Mouse (Mus musculus): ENCODE data around the gene Olfr63. TPM values are rescaled to one million over a fixed set of nuclear protein-coding genes. Genes with fewer than 3 reads are reported as not detected.
"Not testable (repeated sequence)": the region's sequence is repeated elsewhere in the genome, so short reads cannot be mapped to it uniquely, and the experiment has no call there.

Gene Olfr63
- polyA plus RNA-seq (2012; rRNA removed): not detected in 2 replicates

DNA sequence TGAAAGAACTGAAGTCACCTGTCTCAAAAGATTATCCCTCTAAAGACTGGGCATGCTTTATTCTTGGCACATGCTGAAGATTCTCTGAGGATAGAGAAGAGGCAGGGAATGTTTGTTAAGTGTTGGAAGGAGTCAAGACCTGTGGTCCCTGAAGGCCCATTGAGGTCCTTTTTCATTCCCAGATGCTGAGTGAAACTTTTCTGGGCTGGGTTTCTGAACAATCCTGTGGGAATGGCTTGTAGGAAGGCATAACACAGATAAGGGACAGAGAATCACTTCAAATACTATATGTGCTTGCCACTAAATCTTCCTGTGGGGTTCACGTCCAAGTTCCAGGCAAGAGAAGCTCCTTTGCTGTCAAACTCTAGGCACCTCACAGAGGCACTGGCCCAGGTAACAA lies at the start of gene Olfr63:
Olfr63 (plus strand) TSS at position 301 of the 400 bp plus-strand sequence.
- no peak for TF ChIP-seq CTCF (IDR thresholded peaks at IDR 0.05; ENCODE audit: extremely low read depth, insufficient read depth, low read length)
- TF ChIP-seq POLR2A (IDR thresholded peaks at IDR 0.05; ENCODE audit: extremely low read depth, insufficient read depth, low read length): no peak
- Histone ChIP-seq H3K4me1 (ENCODE audit: control insufficient read depth, insufficient read depth, low read length) (no peaks in the 10 kb centered on the region), H3K27ac (ENCODE audit: insufficient read depth, low read length) (no peak within 1 kb of the TSS), H3K4me3 (ENCODE audit: insufficient read depth, low read length) (no peak within 1 kb of the TSS)

DNA sequence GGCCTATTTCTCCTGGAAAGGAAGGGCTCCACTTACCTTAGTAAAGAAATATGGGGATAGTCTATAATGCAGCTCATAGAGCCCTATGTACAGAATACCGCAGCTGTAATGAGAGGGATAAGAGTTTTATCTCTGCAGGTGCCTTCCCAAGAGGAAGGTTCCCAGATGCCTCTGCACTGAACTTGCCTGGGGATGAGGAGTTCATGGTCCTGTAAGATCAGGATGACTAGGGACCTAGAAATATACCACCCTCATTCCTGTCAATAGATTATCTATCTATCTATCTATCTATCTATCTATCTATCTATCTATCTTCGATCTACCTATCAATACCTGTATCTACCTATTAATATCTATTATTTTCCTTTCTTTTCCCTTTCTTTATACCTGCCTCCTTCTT lies 42.9 kb upstream of the Olfr63 start, which contains the start of gene Olfr1564:
Olfr1564 (minus strand) TSS at position 101 of the 400 bp plus-strand sequence.
- Histone ChIP-seq H3K27ac (ENCODE audit: insufficient read depth, low read length) (no peak within 1 kb of the TSS), H3K4me1 (ENCODE audit: control insufficient read depth, insufficient read depth, low read length) (no peaks in the 10 kb centered on the region), H3K4me3 (ENCODE audit: insufficient read depth, low read length) (no peak within 1 kb of the TSS)
- TF ChIP-seq POLR2A (IDR thresholded peaks at IDR 0.05; ENCODE audit: extremely low read depth, insufficient read depth, low read length) (no peak), CTCF (IDR thresholded peaks at IDR 0.05; ENCODE audit: extremely low read depth, insufficient read depth, low read length) (no peak)

DNA sequence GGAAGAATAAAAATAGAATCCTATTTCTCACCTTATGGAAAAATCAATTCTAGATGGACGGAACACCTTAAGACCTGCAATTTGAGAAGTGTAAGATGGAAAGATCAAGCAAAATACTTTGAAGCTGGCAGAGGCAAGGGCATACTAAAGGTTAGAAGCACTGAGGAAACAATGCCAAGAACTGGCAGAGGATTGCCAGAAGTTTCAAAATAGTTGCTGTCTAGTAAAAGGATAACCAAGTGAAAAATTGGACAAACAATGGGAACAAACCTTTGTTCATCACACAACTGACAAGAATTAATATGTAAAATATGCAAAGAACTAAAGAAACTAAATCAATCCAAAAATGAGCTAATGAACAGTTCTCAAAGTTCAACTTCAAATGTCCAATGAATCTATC lies 27.8 kb upstream of the Olfr63 start:
- H3K27ac ChIP-seq (ENCODE audit: insufficient read depth, low read length); H3K4me3 ChIP-seq (ENCODE audit: insufficient read depth, low read length): not testable (repeated sequence)

DNA sequence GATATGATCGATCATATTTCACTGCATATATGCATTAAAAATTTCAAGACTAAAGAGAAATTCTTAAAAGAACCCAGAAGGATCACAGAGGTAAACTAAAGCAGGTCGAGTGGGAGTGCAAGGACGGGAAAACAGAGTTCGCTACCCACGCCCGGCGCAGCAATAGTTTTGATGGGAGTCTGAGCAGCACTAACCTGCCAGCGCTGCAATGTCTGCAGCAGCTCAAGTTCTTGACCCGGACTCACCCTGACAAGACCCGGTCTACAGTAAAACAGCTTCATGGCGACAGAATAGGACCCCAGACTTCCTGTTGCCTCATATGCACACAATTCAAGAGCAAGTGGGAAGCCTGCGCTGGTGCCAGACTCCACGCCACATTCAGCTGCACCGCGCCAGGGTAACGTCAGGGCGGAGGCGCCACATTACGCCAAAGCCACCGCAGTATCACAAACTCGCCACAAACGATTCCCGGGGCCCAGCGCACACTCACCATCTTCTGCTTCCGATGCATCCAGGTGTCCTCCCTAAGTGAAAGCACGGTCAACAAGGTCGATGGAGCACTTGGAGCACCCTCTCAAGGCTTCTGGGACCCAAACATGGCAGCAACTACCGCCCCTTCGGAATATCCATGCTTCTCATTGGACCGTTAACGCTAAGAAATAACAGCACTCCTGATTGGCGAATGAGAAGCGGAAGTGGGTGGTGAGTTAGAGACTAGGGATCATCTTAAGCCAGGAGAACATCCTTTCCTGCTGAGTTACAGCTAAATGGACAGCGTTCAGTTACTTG lies 9.8 kb upstream of the Olfr63 start, which contains the start of gene Zfp955a:
Zfp955a (minus strand) TSS at position 616 of the 789 bp plus-strand sequence.
- H3K4me1 ChIP-seq (ENCODE audit: control insufficient read depth, insufficient read depth, low read length); H3K4me3 ChIP-seq (ENCODE audit: insufficient read depth, low read length); H3K27ac ChIP-seq (ENCODE audit: insufficient read depth, low read length): not testable (repeated sequence)

More for the DNA sequence above, 27.8 kb upstream of the Olfr63 start:
- H3K4me1 ChIP-seq (ENCODE audit: control insufficient read depth, insufficient read depth, low read length): not testable (repeated sequence)

DNA sequence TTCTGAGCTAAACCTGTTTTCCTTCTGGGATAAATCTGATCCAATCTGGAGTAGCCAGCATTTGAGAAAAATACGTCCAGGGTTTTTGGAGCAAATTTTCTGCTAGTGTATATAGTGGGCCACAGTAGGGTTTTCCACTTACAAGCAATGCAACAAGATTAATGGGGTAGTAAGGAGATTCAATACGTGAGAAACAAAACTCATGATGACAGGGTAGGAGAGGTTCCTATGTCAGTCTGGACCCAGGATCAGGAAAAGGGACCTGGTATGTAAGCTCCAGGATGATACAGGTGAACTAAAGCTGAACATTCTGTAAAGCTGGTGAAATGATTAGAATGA lies 9.2 kb upstream of the Olfr63 start:
- not testable (repeated sequence) for H3K4me1 ChIP-seq (ENCODE audit: control insufficient read depth, insufficient read depth, low read length); H3K4me3 ChIP-seq (ENCODE audit: insufficient read depth, low read length); H3K27ac ChIP-seq (ENCODE audit: insufficient read depth, low read length)

DNA sequence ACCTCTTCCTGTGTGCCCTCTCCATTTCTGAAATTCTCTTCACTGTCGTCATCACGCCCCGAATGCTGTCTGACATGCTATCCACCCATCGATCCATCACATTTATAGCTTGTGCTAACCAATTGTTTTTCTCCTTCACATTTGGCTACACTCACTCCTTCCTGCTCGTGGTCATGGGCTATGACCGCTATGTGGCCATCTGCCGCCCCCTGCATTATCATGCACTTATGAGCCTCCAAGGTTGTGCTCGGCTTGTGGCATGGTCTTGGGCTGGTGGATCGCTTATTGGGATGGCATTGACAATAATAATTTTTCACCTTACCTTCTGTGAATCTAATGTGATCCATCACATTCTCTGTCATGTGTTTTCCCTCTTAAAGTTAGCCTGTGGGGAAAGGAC lies 4.4 kb downstream of the Olfr63 start:
- TF ChIP-seq CTCF (IDR thresholded peaks at IDR 0.05; ENCODE audit: extremely low read depth, insufficient read depth, low read length) (no peak), POLR2A (IDR thresholded peaks at IDR 0.05; ENCODE audit: extremely low read depth, insufficient read depth, low read length) (no peak)
- Histone ChIP-seq H3K27ac (ENCODE audit: insufficient read depth, low read length) (no peak overlapping the region), H3K4me1 (ENCODE audit: control insufficient read depth, insufficient read depth, low read length) (no peaks in the 10 kb centered on the region), H3K4me3 (ENCODE audit: insufficient read depth, low read length) (no peak overlapping the region)

DNA sequence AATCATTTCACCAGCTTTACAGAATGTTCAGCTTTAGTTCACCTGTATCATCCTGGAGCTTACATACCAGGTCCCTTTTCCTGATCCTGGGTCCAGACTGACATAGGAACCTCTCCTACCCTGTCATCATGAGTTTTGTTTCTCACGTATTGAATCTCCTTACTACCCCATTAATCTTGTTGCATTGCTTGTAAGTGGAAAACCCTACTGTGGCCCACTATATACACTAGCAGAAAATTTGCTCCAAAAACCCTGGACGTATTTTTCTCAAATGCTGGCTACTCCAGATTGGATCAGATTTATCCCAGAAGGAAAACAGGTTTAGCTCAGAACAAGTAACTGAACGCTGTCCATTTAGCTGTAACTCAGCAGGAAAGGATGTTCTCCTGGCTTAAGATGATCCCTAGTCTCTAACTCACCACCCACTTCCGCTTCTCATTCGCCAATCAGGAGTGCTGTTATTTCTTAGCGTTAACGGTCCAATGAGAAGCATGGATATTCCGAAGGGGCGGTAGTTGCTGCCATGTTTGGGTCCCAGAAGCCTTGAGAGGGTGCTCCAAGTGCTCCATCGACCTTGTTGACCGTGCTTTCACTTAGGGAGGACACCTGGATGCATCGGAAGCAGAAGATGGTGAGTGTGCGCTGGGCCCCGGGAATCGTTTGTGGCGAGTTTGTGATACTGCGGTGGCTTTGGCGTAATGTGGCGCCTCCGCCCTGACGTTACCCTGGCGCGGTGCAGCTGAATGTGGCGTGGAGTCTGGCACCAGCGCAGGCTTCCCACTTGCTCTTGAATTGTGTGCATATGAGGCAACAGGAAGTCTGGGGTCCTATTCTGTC lies 24.8 kb downstream of the Olfr63 start, which contains the start of gene Zfp955b:
Zfp955b (plus strand) TSS at position 506 of the 837 bp plus-strand sequence.
- not testable (repeated sequence) for H3K4me3 ChIP-seq (ENCODE audit: insufficient read depth, low read length); H3K27ac ChIP-seq (ENCODE audit: insufficient read depth, low read length); H3K4me1 ChIP-seq (ENCODE audit: control insufficient read depth, insufficient read depth, low read length)

DNA sequence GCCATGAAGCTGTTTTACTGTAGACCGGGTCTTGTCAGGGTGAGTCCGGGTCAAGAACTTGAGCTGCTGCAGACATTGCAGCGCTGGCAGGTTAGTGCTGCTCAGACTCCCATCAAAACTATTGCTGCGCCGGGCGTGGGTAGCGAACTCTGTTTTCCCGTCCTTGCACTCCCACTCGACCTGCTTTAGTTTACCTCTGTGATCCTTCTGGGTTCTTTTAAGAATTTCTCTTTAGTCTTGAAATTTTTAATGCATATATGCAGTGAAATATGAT lies 25.3 kb downstream of the Olfr63 start:
- not testable (repeated sequence) for H3K4me3 ChIP-seq (ENCODE audit: insufficient read depth, low read length); H3K27ac ChIP-seq (ENCODE audit: insufficient read depth, low read length); H3K4me1 ChIP-seq (ENCODE audit: control insufficient read depth, insufficient read depth, low read length)

Other genes starting within 250 kb of the Olfr63 start
- gene Zfp763, start 231.3 kb upstream of the Olfr63 start, polyA plus RNA-seq (2012; rRNA removed): 9.7 and 10.1 TPM in 2 replicates
- 0.08 TPM in 1 of 2 replicates, not detected in the other for gene 4921501E09Rik, start 196.6 kb upstream of the Olfr63 start, polyA plus RNA-seq (2012; rRNA removed)
- gene Zfp563, start 175.4 kb upstream of the Olfr63 start, polyA plus RNA-seq (2012; rRNA removed): 8.0 and 8.6 TPM in 2 replicates
- gene Morc2b, start 125.0 kb upstream of the Olfr63 start, polyA plus RNA-seq (2012; rRNA removed): 4.6 and 5.2 TPM in 2 replicates
- not detected in 2 replicates for gene Olfr55, start 96.2 kb upstream of the Olfr63 start, polyA plus RNA-seq (2012; rRNA removed)
- not detected in 2 replicates for gene Olfr239, start 73.4 kb upstream of the Olfr63 start, polyA plus RNA-seq (2012; rRNA removed)
- gene Olfr1564, start 43.0 kb upstream of the Olfr63 start, polyA plus RNA-seq (2012; rRNA removed): 2.5 and 2.7 TPM in 2 replicates
- gene Zfp955a, start 9.5 kb upstream of the Olfr63 start, polyA plus RNA-seq (2012; rRNA removed): 4.9 and 5.0 TPM in 2 replicates
- 10.9 and 12.4 TPM in 2 replicates for gene Zfp955b, start 24.9 kb downstream of the Olfr63 start, polyA plus RNA-seq (2012; rRNA removed)
- 8.7 and 10.3 TPM in 2 replicates for gene Zfp81, start 94.2 kb downstream of the Olfr63 start, polyA plus RNA-seq (2012; rRNA removed)
- gene Zfp101, start 130.0 kb downstream of the Olfr63 start, polyA plus RNA-seq (2012; rRNA removed): 9.4 and 9.7 TPM in 2 replicates
- gene Actl9, start 168.2 kb downstream of the Olfr63 start, polyA plus RNA-seq (2012; rRNA removed): 0.40 and 0.50 TPM in 2 replicates